Mouse (Mus musculus) heart, postnatal 0 days (tissue): ENCODE measurements around the gene Tmem176a.

ENCODE experiments used
- CTCF ChIP-seq: IDR thresholded peaks from 2 replicates; pipeline ENCODE4 v1.5.1; 2016; ENCODE audit warnings: antibody characterized with exemption, control low read depth, low read depth
- EP300 ChIP-seq: IDR thresholded peaks from 2 replicates; pipeline ENCODE4 v1.6.1; 2016; ENCODE audit warnings: antibody characterized with exemption, low read depth

- TF ChIP-seq CTCF, result no peak
- TF ChIP-seq EP300, result no peak
These were observed 34.8 kb downstream of the Tmem176a start for GRCm38 (mm10) chr6:48875515-48875914.
